Mouse (Mus musculus) liver, adult 2 months (tissue): ENCODE data around the gene Lin7b. TPM values are rescaled to one million over a fixed set of nuclear protein-coding genes. Genes with fewer than 3 reads are reported as not detected.

Source experiments
- DNase-seq: peaks from one replicate; pipeline ENCODE4 v3.0.0-alpha.2; 2011; ENCODE audit warnings: low read depth, low spot score; ENCODE audit errors: extremely low read depth
- H3K27ac ChIP-seq: fragments of 200-500 bp; replicated peaks from 2 replicates; pipeline ENCODE4 v1.5.1; 2012; ENCODE audit warnings: low read depth, mild to moderate bottlenecking, control low read depth, inconsistent platforms, low read length; ENCODE audit not compliant: insufficient read depth
- H3K27me3 ChIP-seq: fragments of 200-500 bp; 2 replicates; pipeline ENCODE4 v1.6.1; 2012; ENCODE audit warnings: mild to moderate bottlenecking, moderate library complexity, low read length, inconsistent platforms; ENCODE audit not compliant: control insufficient read depth, insufficient read depth
- H3K36me3 ChIP-seq: fragments of 200-500 bp; 2 replicates; pipeline ENCODE4 v1.6.1; 2012; ENCODE audit warnings: low read length, inconsistent platforms; ENCODE audit not compliant: control insufficient read depth, insufficient read depth
- H3K4me1 ChIP-seq: fragments of 200-500 bp; 2 replicates; pipeline ENCODE4 v1.6.1; 2011; ENCODE audit warnings: low read length; ENCODE audit not compliant: control insufficient read depth, insufficient read depth
- H3K4me3 ChIP-seq: fragments of 200-500 bp; 2 replicates; pipeline ENCODE4 v1.5.1; 2011; ENCODE audit warnings: low read depth, mild to moderate bottlenecking, control low read depth, low read length, moderate library complexity; ENCODE audit not compliant: insufficient read depth
- H3K79me2 ChIP-seq: fragments of 200-500 bp; 2 replicates; pipeline ENCODE4 v1.6.1; 2012; ENCODE audit warnings: inconsistent platforms, mild to moderate bottlenecking, low read length, moderate library complexity; ENCODE audit not compliant: control insufficient read depth, insufficient read depth
- H3K9ac ChIP-seq: fragments of 200-500 bp; 2 replicates; pipeline ENCODE4 v1.6.1; 2012; ENCODE audit warnings: low read depth, mild to moderate bottlenecking, control low read depth, inconsistent platforms, low read length
- CTCF ChIP-seq: fragments of 200-500 bp; IDR thresholded peaks from 2 replicates; pipeline ENCODE4 v1.5.1; 2011; ENCODE audit warnings: low read depth, low read length, control low read depth
- POLR2A ChIP-seq: fragments of 200-500 bp; IDR thresholded peaks from 2 replicates; pipeline ENCODE4 v1.6.1; 2011; ENCODE audit warnings: low read length, control low read depth; ENCODE audit not compliant: insufficient read depth; ENCODE audit errors: extremely low read depth
- WGBS: fragments of 180-500 bp; shearing (Covaris S2); methylation state at CpG from one replicate; pipeline ENCODE4 v1.1.7; 2018; 5-methylcytosine and 5-hydroxymethylcytosine counted together
- polyA plus RNA-seq: library from polyadenylated mRNA; depleted of rRNA; stranded (reverse); fragments of >200 nt; gene quantifications from 2 replicates; pipeline ENCODE4 v1.2.3, GENCODE M21; 2012; rRNA removed
- total RNA-seq: library from RNA; depleted of rRNA; stranded (reverse); fragments of >200 nt; gene quantifications from 2 replicates; pipeline ENCODE4 v1.2.3, GENCODE M21; 2014; rRNA removed

The Lin7b gene
- total and polyA plus RNA-seq, 2 experiments: not detected

DNA sequence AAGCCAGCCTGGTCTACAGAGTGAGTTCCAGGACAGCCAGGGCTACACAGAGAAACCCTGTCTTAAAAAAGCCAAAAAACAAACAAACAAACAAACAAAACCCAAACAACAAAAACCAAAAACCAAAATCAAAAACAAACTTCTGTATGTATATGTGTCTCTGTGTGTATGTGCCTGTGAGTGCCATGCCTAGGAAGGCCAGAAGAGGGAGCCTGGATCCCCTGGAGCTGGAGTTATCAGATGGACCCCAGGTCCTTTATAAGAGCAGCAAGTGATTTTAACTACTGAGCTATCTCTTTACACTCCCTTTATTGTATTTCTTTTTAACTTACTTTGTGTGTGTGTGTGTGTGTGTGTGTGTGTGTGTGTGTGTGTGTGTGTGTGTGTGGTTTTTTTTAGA, 44.6 kb downstream of the Lin7b start:
- H3K4me3 ChIP-seq: no peak overlapping the region
- no peaks in the 10 kb centered on the region for H3K27me3 ChIP-seq
- H3K27ac ChIP-seq: no peak overlapping the region
- no peak for TF ChIP-seq POLR2A
- no peak for TF ChIP-seq CTCF
- H3K79me2 ChIP-seq: no peaks in the 10 kb centered on the region
- H3K36me3 ChIP-seq: no peaks in the 10 kb centered on the region
- no peak overlapping the region for H3K9ac ChIP-seq
- no peak for DNase-seq
- no peaks in the 10 kb centered on the region for H3K4me1 ChIP-seq

DNA sequence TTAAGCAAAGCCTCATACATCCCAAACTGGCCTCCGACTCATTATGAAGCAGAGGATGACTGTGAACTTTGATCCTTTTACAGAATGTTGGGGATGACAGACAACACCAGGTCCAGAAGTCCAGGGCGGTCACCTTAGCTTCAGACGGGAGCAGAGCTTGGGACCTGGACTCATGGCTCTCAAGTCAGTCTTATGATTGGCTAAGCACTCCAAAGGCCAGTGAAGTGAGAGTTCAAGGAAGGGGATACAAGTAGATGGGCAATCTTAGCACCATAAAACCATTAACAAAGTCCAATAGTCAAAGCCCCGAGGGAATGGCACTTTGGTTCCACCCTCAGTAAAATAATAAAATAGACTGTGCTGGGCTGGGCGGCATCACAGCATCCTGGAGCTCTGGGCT, 47.3 kb downstream of the Lin7b start:
- Histone ChIP-seq H3K27me3 (no peaks in the 10 kb centered on the region), H3K36me3 (no peaks in the 10 kb centered on the region), H3K9ac (no peak overlapping the region), H3K4me3 (no peak overlapping the region), H3K79me2 (no peaks in the 10 kb centered on the region), H3K4me1 (no peaks in the 10 kb centered on the region), H3K27ac (no peak overlapping the region)
- no peak for DNase-seq
- 81% methylated on average over 5 of the region's 5 CpGs for WGBS
- no peak for TF ChIP-seq POLR2A
- TF ChIP-seq CTCF: no peak

GRCm38 (mm10) chr7:45322245-45322644, 48.1 kb downstream of the Lin7b start:
- TF ChIP-seq CTCF: no peak
- TF ChIP-seq POLR2A: no peak
- Histone ChIP-seq H3K36me3 (no peaks in the 10 kb centered on the region), H3K79me2 (no peaks in the 10 kb centered on the region), H3K4me3 (no peak overlapping the region), H3K27ac (no peak overlapping the region), H3K27me3 (no peaks in the 10 kb centered on the region), H3K9ac (no peak overlapping the region), H3K4me1 (no peaks in the 10 kb centered on the region)
- WGBS: 92% methylated on average over 4 of the region's 4 CpGs
- DNase-seq: no peak

Other genes with a start within 250 kb of the Lin7b start
Only the 30 nearest of the 36 such genes appear.
- 48.0 and 59.1 TPM in 2 replicates for gene Pih1d1, start 216.3 kb downstream of the Lin7b start, total RNA-seq
- gene Pih1d1, start 216.3 kb downstream of the Lin7b start, polyA plus RNA-seq: 62.1 and 66.4 TPM in 2 replicates
- 33.3 and 47.6 TPM in 2 replicates for gene Aldh16a1, start 216.0 kb downstream of the Lin7b start, total RNA-seq
- 116 and 162 TPM in 2 replicates for gene Aldh16a1, start 216.0 kb downstream of the Lin7b start, polyA plus RNA-seq
- gene Slc17a7, start 206.6 kb downstream of the Lin7b start, total RNA-seq: 0.07 TPM in 1 of 2 replicates, not detected in the other
- not detected in 2 replicates for gene Slc17a7, start 206.6 kb downstream of the Lin7b start, polyA plus RNA-seq
- not detected in 2 replicates for gene Gfy, start 191.0 kb downstream of the Lin7b start, total RNA-seq
- gene Gfy, start 191.0 kb downstream of the Lin7b start, polyA plus RNA-seq: not detected in 2 replicates
- gene Pth2, start 189.6 kb downstream of the Lin7b start, total RNA-seq: not detected in 2 replicates
- gene Pth2, start 189.6 kb downstream of the Lin7b start, polyA plus RNA-seq: not detected in 2 replicates
- not detected in 2 replicates for gene Ccdc155, start 165.7 kb downstream of the Lin7b start, total RNA-seq
- gene Ccdc155, start 165.7 kb downstream of the Lin7b start, polyA plus RNA-seq: not detected in 2 replicates
- gene Dkkl1, start 158.4 kb downstream of the Lin7b start, total RNA-seq: not detected in 2 replicates
- 0.21 TPM in 1 of 2 replicates, not detected in the other for gene Dkkl1, start 158.4 kb downstream of the Lin7b start, polyA plus RNA-seq
- gene Tead2, start 154.8 kb downstream of the Lin7b start, total RNA-seq: 1.2 and 1.5 TPM in 2 replicates
- gene Tead2, start 154.8 kb downstream of the Lin7b start, polyA plus RNA-seq: 0.97 and 2.9 TPM in 2 replicates
- gene Cd37, start 131.5 kb downstream of the Lin7b start, total RNA-seq: 1.4 and 1.5 TPM in 2 replicates
- gene Cd37, start 131.5 kb downstream of the Lin7b start, polyA plus RNA-seq: 4.5 and 11.5 TPM in 2 replicates
- gene Slc6a16, start 129.5 kb downstream of the Lin7b start, total RNA-seq: 0.20 and 0.37 TPM in 2 replicates
- 0.86 and 1.9 TPM in 2 replicates for gene Slc6a16, start 129.5 kb downstream of the Lin7b start, polyA plus RNA-seq
- gene Slc6a21, start 93.1 kb downstream of the Lin7b start, total RNA-seq: not detected in 2 replicates
- gene Slc6a21, start 93.1 kb downstream of the Lin7b start, polyA plus RNA-seq: 0.12 and 0.18 TPM in 2 replicates
- gene Trpm4, start 36.8 kb downstream of the Lin7b start, total RNA-seq: 1.2 TPM in 2 replicates
- gene Trpm4, start 36.8 kb downstream of the Lin7b start, polyA plus RNA-seq: 1.2 and 1.5 TPM in 2 replicates
- 0.28 TPM in 1 of 2 replicates, not detected in the other for gene Hrc, start 35.3 kb downstream of the Lin7b start, total RNA-seq
- gene Hrc, start 35.3 kb downstream of the Lin7b start, polyA plus RNA-seq: not detected in 2 replicates
- gene Ppfia3, start 3.6 kb downstream of the Lin7b start, total RNA-seq: 0.07 TPM in 1 of 2 replicates, not detected in the other
- gene Ppfia3, start 3.6 kb downstream of the Lin7b start, polyA plus RNA-seq: 0.14 TPM in 1 of 2 replicates, not detected in the other
- 43.3 and 46.4 TPM in 2 replicates for gene Snrnp70, start 25.2 kb upstream of the Lin7b start, total RNA-seq
- 59.2 and 101 TPM in 2 replicates for gene Snrnp70, start 25.2 kb upstream of the Lin7b start, polyA plus RNA-seq
- gene Kcna7, start 35.1 kb upstream of the Lin7b start, total RNA-seq: under 0.01 TPM in 1 of 2 replicates, not detected in the other
- gene Kcna7, start 35.1 kb upstream of the Lin7b start, polyA plus RNA-seq: not detected in 2 replicates
- gene Ntf5, start 43.1 kb upstream of the Lin7b start, total RNA-seq: 0.13 TPM in 1 of 2 replicates, not detected in the other
- 0.04 TPM in 1 of 2 replicates, not detected in the other for gene Ntf5, start 43.1 kb upstream of the Lin7b start, polyA plus RNA-seq
- not detected in 2 replicates for gene Lhb, start 50.2 kb upstream of the Lin7b start, total RNA-seq
- gene Lhb, start 50.2 kb upstream of the Lin7b start, polyA plus RNA-seq: not detected in 2 replicates
- 1.2 TPM in 2 replicates for gene Gys1, start 64.3 kb upstream of the Lin7b start, total RNA-seq
- gene Gys1, start 64.3 kb upstream of the Lin7b start, polyA plus RNA-seq: 2.6 and 4.8 TPM in 2 replicates
- gene Ruvbl2, start 67.5 kb upstream of the Lin7b start, total RNA-seq: 8.9 and 12.3 TPM in 2 replicates
- 18.4 and 28.8 TPM in 2 replicates for gene Ruvbl2, start 67.5 kb upstream of the Lin7b start, polyA plus RNA-seq
- gene Ftl1, start 89.3 kb upstream of the Lin7b start, total RNA-seq: 3,170 and 4,966 TPM in 2 replicates
- 12,947 and 13,613 TPM in 2 replicates for gene Ftl1, start 89.3 kb upstream of the Lin7b start, polyA plus RNA-seq
- gene Bax, start 96.3 kb upstream of the Lin7b start, total RNA-seq: 19.5 and 23.8 TPM in 2 replicates
- gene Bax, start 96.3 kb upstream of the Lin7b start, polyA plus RNA-seq: 49.8 and 62.0 TPM in 2 replicates
- gene Tulp2, start 111.3 kb upstream of the Lin7b start, total RNA-seq: 0.07 and 0.18 TPM in 2 replicates
- 0.30 and 0.31 TPM in 2 replicates for gene Tulp2, start 111.3 kb upstream of the Lin7b start, polyA plus RNA-seq
- gene Gm45808, start 116.2 kb upstream of the Lin7b start, total RNA-seq: 1.3 and 5.7 TPM in 2 replicates
- gene Gm45808, start 116.2 kb upstream of the Lin7b start, polyA plus RNA-seq: 0.28 and 1.5 TPM in 2 replicates
- gene Dhdh, start 118.2 kb upstream of the Lin7b start, total RNA-seq: 73.7 and 79.3 TPM in 2 replicates
- gene Dhdh, start 118.2 kb upstream of the Lin7b start, polyA plus RNA-seq: 37.2 and 37.7 TPM in 2 replicates
- 68.1 and 84.8 TPM in 2 replicates for gene Nucb1, start 139.8 kb upstream of the Lin7b start, total RNA-seq
- gene Nucb1, start 139.8 kb upstream of the Lin7b start, polyA plus RNA-seq: 307 and 310 TPM in 2 replicates
- gene Ppp1r15a, start 155.7 kb upstream of the Lin7b start, total RNA-seq: 4.3 and 4.4 TPM in 2 replicates
- 10.8 and 14.9 TPM in 2 replicates for gene Ppp1r15a, start 155.7 kb upstream of the Lin7b start, polyA plus RNA-seq
- gene Plekha4, start 155.7 kb upstream of the Lin7b start, total RNA-seq: 0.55 and 0.60 TPM in 2 replicates
- gene Plekha4, start 155.7 kb upstream of the Lin7b start, polyA plus RNA-seq: 1.00 and 1.8 TPM in 2 replicates
- not detected in 2 replicates for gene Hsd17b14, start 184.3 kb upstream of the Lin7b start, total RNA-seq
- not detected in 2 replicates for gene Hsd17b14, start 184.3 kb upstream of the Lin7b start, polyA plus RNA-seq
- 14.7 and 18.1 TPM in 2 replicates for gene Bcat2, start 199.6 kb upstream of the Lin7b start, total RNA-seq
- gene Bcat2, start 199.6 kb upstream of the Lin7b start, polyA plus RNA-seq: 41.0 and 54.5 TPM in 2 replicates